Mouse (Mus musculus) heart, embryonic 12.5 days (tissue): ENCODE measurements around the gene Ablim1. TPM values are rescaled to one million over a fixed set of nuclear protein-coding genes. Genes with fewer than 3 reads are reported as not detected.

Experiments used
- ATAC-seq: fragments of 200-750 bp; cut with Nextera tagmentation; 2 replicates; pipeline ENCODE4 v1.8.0; 2017; ENCODE audit warnings: moderate TSS enrichment, moderate library complexity; ENCODE audit not compliant: insufficient number of reproducible peaks, low FRiP score
- H3K27ac ChIP-seq: fragments of 300-500 bp; sonication (generic); 2 replicates; pipeline ENCODE4 v1.5.1; 2016; ENCODE audit warnings: mild to moderate bottlenecking, moderate library complexity; ENCODE audit not compliant: poor library complexity, severe bottlenecking
- H3K27me3 ChIP-seq: fragments of 300-500 bp; sonication (generic); replicated peaks from 2 replicates; pipeline ENCODE4 v1.6.1; 2016; ENCODE audit warnings: mild to moderate bottlenecking, moderate library complexity
- H3K36me3 ChIP-seq: fragments of 300-500 bp; sonication (generic); 2 replicates; pipeline ENCODE4 v1.6.1; 2016; ENCODE audit warnings: mild to moderate bottlenecking, moderate library complexity
- H3K4me1 ChIP-seq: fragments of 300-500 bp; sonication (generic); replicated peaks from 2 replicates; pipeline ENCODE4 v1.6.1; 2016; ENCODE audit warnings: mild to moderate bottlenecking
- H3K4me2 ChIP-seq: fragments of 300-500 bp; sonication (generic); 2 replicates; pipeline ENCODE4 v1.6.1; 2016; ENCODE audit warnings: mild to moderate bottlenecking, moderate library complexity
- H3K4me3 ChIP-seq: fragments of 300-500 bp; sonication (generic); 2 replicates; pipeline ENCODE4 v1.5.1; 2016; ENCODE audit warnings: mild to moderate bottlenecking
- H3K9ac ChIP-seq: fragments of 300-500 bp; sonication (generic); 2 replicates; pipeline ENCODE4 v1.6.1; 2016; ENCODE audit warnings: mild to moderate bottlenecking, moderate library complexity
- H3K9me3 ChIP-seq: fragments of 300-500 bp; sonication (generic); replicated peaks from 2 replicates; pipeline ENCODE4 v1.6.1; 2016; ENCODE audit warnings: mild to moderate bottlenecking, moderate library complexity
- WGBS: fragments of 180-500 bp; shearing (Covaris S2); methylation state at CpG from one replicate; pipeline ENCODE4 v1.1.7; 2016; 5-methylcytosine and 5-hydroxymethylcytosine counted together
- polyA plus RNA-seq: library from polyadenylated mRNA; unstranded; fragments of >200 nt; fragmentation: Nextera tagmentation; extraction: Ambion mirVana; gene quantifications from 2 replicates; pipeline ENCODE4 v1.2.1, GENCODE M21; 2016

The Ablim1 gene
- polyA plus RNA-seq, 1 experiment from 2014 or later = 53.5 TPM

GRCm38 (mm10) chr19:57358322-57358721, 43.6 kb upstream of the Ablim1 start:
- no peak for ATAC-seq
- H3K9me3 ChIP-seq = no peaks in the 10 kb centered on the region
- no peaks in the 10 kb centered on the region for H3K36me3 ChIP-seq
- peaks cover 53% of the 10 kb centered on the region for H3K4me1 ChIP-seq
- H3K9ac ChIP-seq = peak overlapping the region; percentile 33; the same call in 1 of the 2 replicates
- peak overlapping the region; percentile 47; the same call in 1 of the 2 replicates for H3K27ac ChIP-seq
- no peaks in the 10 kb centered on the region for H3K27me3 ChIP-seq
- WGBS = 61% methylated on average over 12 of the region's 12 CpGs
- 0 out of 2 replicates have a peak overlapping the region, but pooled peaks have one; percentile 3 for H3K4me3 ChIP-seq
- peak overlapping the region; percentile 65 for H3K4me2 ChIP-seq

GRCm38 (mm10) chr19:57357811-57358210, 43.1 kb upstream of the Ablim1 start:
- Histone ChIP-seq H3K4me2 (peak overlapping the region; percentile 65), H3K27me3 (no peaks in the 10 kb centered on the region), H3K36me3 (no peaks in the 10 kb centered on the region), H3K27ac (0 out of 2 replicates have a peak overlapping the region, but pooled peaks have one; percentile 21), H3K9ac (peak overlapping the region; percentile 33; the same call in 1 of the 2 replicates), H3K9me3 (no peaks in the 10 kb centered on the region), H3K4me3 (0 out of 2 replicates have a peak overlapping the region, but pooled peaks have one; percentile 3), H3K4me1 (peaks cover 48% of the 10 kb centered on the region)
- WGBS = 82% methylated on average over 5 of the region's 5 CpGs
- no peak for ATAC-seq

GRCm38 (mm10) chr19:57357244-57357643, 42.5 kb upstream of the Ablim1 start:
- Histone ChIP-seq H3K4me1 (peaks cover 43% of the 10 kb centered on the region), H3K4me3 (no peak overlapping the region), H3K27ac (no peak overlapping the region), H3K9me3 (no peaks in the 10 kb centered on the region), H3K27me3 (no peaks in the 10 kb centered on the region), H3K36me3 (no peaks in the 10 kb centered on the region), H3K4me2 (no peak overlapping the region), H3K9ac (no peak overlapping the region)
- no peak for ATAC-seq
- WGBS = 86% methylated on average over 6 of the region's 6 CpGs

- Histone ChIP-seq H3K27ac (peak overlapping the region; percentile 59), H3K4me3 (no peak overlapping the region), H3K9ac (no peak overlapping the region), H3K36me3 (no peaks in the 10 kb centered on the region), H3K9me3 (no peaks in the 10 kb centered on the region), H3K4me1 (peaks cover 43% of the 10 kb centered on the region), H3K27me3 (no peaks in the 10 kb centered on the region), H3K4me2 (no peak overlapping the region)
- WGBS = 59% methylated on average over 7 of the region's 7 CpGs
- ATAC-seq = no peak
Measured at GRCm38 (mm10) chr19:57356273-57356672, 41.6 kb upstream of the Ablim1 start.

GRCm38 (mm10) chr19:57355451-57356251, 40.9 kb upstream of the Ablim1 start:
- H3K27me3 ChIP-seq = no peaks in the 10 kb centered on the region
- ATAC-seq = 0 out of 2 replicates have a peak, but pooled peaks have one; percentile 34
- no peaks in the 10 kb centered on the region for H3K9me3 ChIP-seq
- 68% methylated on average over 16 of the region's 16 CpGs for WGBS
- H3K9ac ChIP-seq = no peak overlapping the region
- peak overlapping the region; percentile 59 for H3K27ac ChIP-seq
- H3K4me1 ChIP-seq = peaks cover 43% of the 10 kb centered on the region
- H3K4me3 ChIP-seq = no peak overlapping the region
- no peaks in the 10 kb centered on the region for H3K36me3 ChIP-seq
- peak overlapping the region; percentile 12; the same call in 1 of the 2 replicates for H3K4me2 ChIP-seq

GRCm38 (mm10) chr19:57354715-57355114, 40.0 kb upstream of the Ablim1 start:
- Histone ChIP-seq H3K9ac (no peak overlapping the region), H3K4me3 (no peak overlapping the region), H3K4me1 (peaks cover 40% of the 10 kb centered on the region), H3K4me2 (no peak overlapping the region), H3K36me3 (no peaks in the 10 kb centered on the region), H3K27ac (peak overlapping the region; percentile 59; the same call in 1 of the 2 replicates), H3K27me3 (no peaks in the 10 kb centered on the region), H3K9me3 (no peaks in the 10 kb centered on the region)
- no peak for ATAC-seq
- WGBS = 69% methylated on average over 6 of the region's 6 CpGs

GRCm38 (mm10) chr19:57354050-57354449, 39.3 kb upstream of the Ablim1 start:
- H3K9me3 ChIP-seq = no peaks in the 10 kb centered on the region
- H3K27ac ChIP-seq = no peak overlapping the region
- no peaks in the 10 kb centered on the region for H3K36me3 ChIP-seq
- H3K9ac ChIP-seq = no peak overlapping the region
- H3K27me3 ChIP-seq = no peaks in the 10 kb centered on the region
- no peak overlapping the region for H3K4me3 ChIP-seq
- 92% methylated on average over 11 of the region's 11 CpGs for WGBS
- ATAC-seq = no peak
- no peak overlapping the region for H3K4me2 ChIP-seq
- peaks cover 34% of the 10 kb centered on the region for H3K4me1 ChIP-seq

- ATAC-seq = no peak
- Histone ChIP-seq H3K9ac (no peak overlapping the region), H3K36me3 (no peaks in the 10 kb centered on the region), H3K27ac (no peak overlapping the region), H3K4me2 (no peak overlapping the region), H3K4me1 (peaks cover 26% of the 10 kb centered on the region), H3K27me3 (no peaks in the 10 kb centered on the region), H3K9me3 (no peaks in the 10 kb centered on the region), H3K4me3 (no peak overlapping the region)
- 91% methylated on average over 10 of the region's 10 CpGs for WGBS
Measured at GRCm38 (mm10) chr19:57353228-57353627, 38.5 kb upstream of the Ablim1 start.

GRCm38 (mm10) chr19:57352337-57352935, 37.7 kb upstream of the Ablim1 start:
- ATAC-seq = no peak
- Histone ChIP-seq H3K4me3 (no peak overlapping the region), H3K4me2 (no peak overlapping the region), H3K9ac (no peak overlapping the region), H3K36me3 (no peaks in the 10 kb centered on the region), H3K27me3 (no peaks in the 10 kb centered on the region), H3K4me1 (peaks cover 20% of the 10 kb centered on the region), H3K9me3 (0 out of 2 replicates have a peak, but pooled peaks cover 2% of the 10 kb centered on the region), H3K27ac (no peak overlapping the region)
- 78% methylated on average over 12 of the region's 12 CpGs for WGBS

- Histone ChIP-seq H3K9me3 (peaks cover 6% of the 10 kb centered on the region; the same call in 1 of the 2 replicates), H3K36me3 (no peaks in the 10 kb centered on the region), H3K4me3 (no peak overlapping the region), H3K4me1 (no peaks in the 10 kb centered on the region), H3K27me3 (no peaks in the 10 kb centered on the region), H3K9ac (no peak overlapping the region), H3K27ac (no peak overlapping the region), H3K4me2 (no peak overlapping the region)
- ATAC-seq = no peak
Measured at GRCm38 (mm10) chr19:57349096-57349495, 34.4 kb upstream of the Ablim1 start.

GRCm38 (mm10) chr19:57344678-57345077, 30.0 kb upstream of the Ablim1 start:
- 84% methylated on average over 1 of the region's 1 CpGs for WGBS
- no peak overlapping the region for H3K9ac ChIP-seq
- no peak overlapping the region for H3K4me3 ChIP-seq
- peaks cover 4% of the 10 kb centered on the region; the same call in 1 of the 2 replicates for H3K4me1 ChIP-seq
- ATAC-seq = no peak
- H3K27ac ChIP-seq = no peak overlapping the region
- H3K9me3 ChIP-seq = peaks cover 6% of the 10 kb centered on the region; the same call in 1 of the 2 replicates
- no peak overlapping the region for H3K4me2 ChIP-seq
- H3K27me3 ChIP-seq = no peaks in the 10 kb centered on the region
- no peaks in the 10 kb centered on the region for H3K36me3 ChIP-seq
